Mouse (Mus musculus): Measurements from ENCODE around the gene Adgrl3. TPM values are rescaled to one million over a fixed set of nuclear protein-coding genes. Genes with fewer than 3 reads are reported as not detected.

Gene Adgrl3
- total and polyA plus RNA-seq, 2 experiments from 2014 or later: 1.7 to 7.3 TPM

GRCm38 (mm10) chr5:81301874-81302273, 281.9 kb downstream of the Adgrl3 start:
- H3K4me2 ChIP-seq (ENCODE audit: low read depth, low read length): no peak overlapping the region
- H3K9ac ChIP-seq (replicated peaks; ENCODE audit: low read depth, low read length): no peak overlapping the region
- no peak overlapping the region for H3K27ac ChIP-seq (ENCODE audit: low read depth)
- TF ChIP-seq CTCF (IDR thresholded peaks at IDR 0.05; ENCODE audit: low read depth) (no peak), EP300 (IDR thresholded peaks at IDR 0.05; ENCODE audit: low read depth) (no peak)
- no peak overlapping the region for H3K4me3 ChIP-seq (ENCODE audit: low read depth, low read length)
- no peaks in the 10 kb centered on the region for H3K27me3 ChIP-seq (ENCODE audit: control insufficient read depth, insufficient read depth, low read length)
- H3K4me1 ChIP-seq (ENCODE audit: control insufficient read depth, insufficient read depth): no peaks in the 10 kb centered on the region
- no peaks in the 10 kb centered on the region for H3K9me3 ChIP-seq (replicated peaks; ENCODE audit: control insufficient read depth, low read length)
- no peaks in the 10 kb centered on the region for H3K36me3 ChIP-seq (replicated peaks; ENCODE audit: control insufficient read depth, insufficient read depth, low read length)
- no peak for ATAC-seq (ENCODE audit: insufficient read depth, low read depth)
- no peak for DNase-seq (ENCODE audit: low spot score)

DNA sequence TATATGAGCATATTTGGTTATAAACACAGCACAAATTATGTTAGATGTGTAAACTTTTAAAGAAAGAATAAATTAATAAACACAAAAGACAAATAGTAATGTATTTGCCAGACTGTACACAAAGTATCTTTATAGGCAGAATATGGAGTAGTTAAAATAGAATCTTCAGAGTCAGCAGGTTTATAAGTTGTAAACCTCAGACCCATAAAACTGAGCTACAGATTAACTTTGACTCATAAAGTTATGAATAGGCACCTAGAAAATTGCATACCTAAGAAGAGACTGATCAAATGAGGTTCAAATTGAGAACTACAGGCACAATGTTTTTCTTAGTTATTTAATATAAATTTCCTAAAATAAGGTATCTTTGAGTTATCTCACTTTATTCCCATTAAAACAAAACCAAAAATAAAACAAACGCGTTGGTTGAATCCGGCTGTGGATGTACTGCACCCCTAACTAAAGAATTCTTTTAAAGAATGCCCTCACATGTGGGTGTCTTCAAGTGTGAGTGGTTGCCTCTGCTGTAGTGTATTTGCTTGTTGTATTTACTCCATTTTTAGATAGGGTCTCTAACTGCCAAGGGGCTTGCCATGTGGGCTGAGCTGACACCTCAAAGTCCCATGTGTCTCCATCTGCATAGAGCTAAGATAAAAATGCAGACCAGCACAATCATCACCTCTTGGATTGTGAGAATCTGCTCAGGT, 297.6 kb downstream of the Adgrl3 start:
- no peaks in the 10 kb centered on the region for H3K36me3 ChIP-seq (replicated peaks; ENCODE audit: control insufficient read depth, insufficient read depth, low read length)
- no peaks in the 10 kb centered on the region for H3K27me3 ChIP-seq (ENCODE audit: control insufficient read depth, insufficient read depth, low read length)
- 86% methylated on average over 3 of the region's 3 CpGs for WGBS
- H3K27ac ChIP-seq (ENCODE audit: low read depth): no peak overlapping the region
- H3K9me3 ChIP-seq (replicated peaks; ENCODE audit: control insufficient read depth, low read length): no peaks in the 10 kb centered on the region
- no peak overlapping the region for H3K4me2 ChIP-seq (ENCODE audit: low read depth, low read length)
- ATAC-seq (ENCODE audit: insufficient read depth, low read depth) (no peak), DNase-seq (ENCODE audit: low spot score) (no peak)
- TF ChIP-seq EP300 (IDR thresholded peaks at IDR 0.05; ENCODE audit: low read depth) (no peak), CTCF (IDR thresholded peaks at IDR 0.05; ENCODE audit: low read depth) (no peak)
- no peak overlapping the region for H3K4me3 ChIP-seq (ENCODE audit: low read depth, low read length)
- H3K4me1 ChIP-seq (ENCODE audit: control insufficient read depth, insufficient read depth): no peaks in the 10 kb centered on the region
- H3K9ac ChIP-seq (replicated peaks; ENCODE audit: low read depth, low read length): no peak overlapping the region

GRCm38 (mm10) chr5:81321276-81321934, 301.5 kb downstream of the Adgrl3 start:
- no peak overlapping the region for H3K27ac ChIP-seq (ENCODE audit: low read depth)
- H3K4me1 ChIP-seq (ENCODE audit: control insufficient read depth, insufficient read depth): no peaks in the 10 kb centered on the region
- 83% methylated on average over 2 of the region's 2 CpGs for WGBS
- ATAC-seq (ENCODE audit: insufficient read depth, low read depth): no peak
- H3K4me2 ChIP-seq (ENCODE audit: low read depth, low read length): no peak overlapping the region
- no peaks in the 10 kb centered on the region for H3K27me3 ChIP-seq (ENCODE audit: control insufficient read depth, insufficient read depth, low read length)
- TF ChIP-seq CTCF (IDR thresholded peaks at IDR 0.05; ENCODE audit: low read depth): no peak
- H3K9me3 ChIP-seq (replicated peaks; ENCODE audit: control insufficient read depth, low read length): no peaks in the 10 kb centered on the region
- no peak overlapping the region for H3K9ac ChIP-seq (replicated peaks; ENCODE audit: low read depth, low read length)
- H3K36me3 ChIP-seq (replicated peaks; ENCODE audit: control insufficient read depth, insufficient read depth, low read length): no peaks in the 10 kb centered on the region
- DNase-seq (ENCODE audit: low spot score): no peak
- H3K4me3 ChIP-seq (ENCODE audit: low read depth, low read length): no peak overlapping the region

- Histone ChIP-seq H3K27me3 (ENCODE audit: control insufficient read depth, insufficient read depth, low read length) (no peaks in the 10 kb centered on the region), H3K4me1 (ENCODE audit: control insufficient read depth, insufficient read depth) (no peaks in the 10 kb centered on the region), H3K9me3 (replicated peaks; ENCODE audit: control insufficient read depth, low read length) (no peaks in the 10 kb centered on the region), H3K27ac (ENCODE audit: low read depth) (no peak overlapping the region), H3K4me3 (ENCODE audit: low read depth, low read length) (no peak overlapping the region), H3K4me2 (ENCODE audit: low read depth, low read length) (no peak overlapping the region), H3K36me3 (replicated peaks; ENCODE audit: control insufficient read depth, insufficient read depth, low read length) (no peaks in the 10 kb centered on the region), H3K9ac (replicated peaks; ENCODE audit: low read depth, low read length) (no peak overlapping the region)
- 80% methylated on average over 4 of the region's 4 CpGs for WGBS
- ATAC-seq (ENCODE audit: insufficient read depth, low read depth): no peak
- no peak for TF ChIP-seq EP300 (IDR thresholded peaks at IDR 0.05; ENCODE audit: low read depth)
- no peak for DNase-seq (ENCODE audit: low spot score)
Observed at GRCm38 (mm10) chr5:81322064-81322463, 302.1 kb downstream of the Adgrl3 start.

GRCm38 (mm10) chr5:81326916-81327315, 307.0 kb downstream of the Adgrl3 start:
- Histone ChIP-seq H3K27me3 (ENCODE audit: control insufficient read depth, insufficient read depth, low read length) (no peaks in the 10 kb centered on the region), H3K4me3 (ENCODE audit: low read depth, low read length) (no peak overlapping the region), H3K9me3 (replicated peaks; ENCODE audit: control insufficient read depth, low read length) (no peaks in the 10 kb centered on the region), H3K36me3 (replicated peaks; ENCODE audit: control insufficient read depth, insufficient read depth, low read length) (no peaks in the 10 kb centered on the region), H3K27ac (ENCODE audit: low read depth) (no peak overlapping the region), H3K4me2 (ENCODE audit: low read depth, low read length) (no peak overlapping the region), H3K4me1 (ENCODE audit: control insufficient read depth, insufficient read depth) (no peaks in the 10 kb centered on the region), H3K9ac (replicated peaks; ENCODE audit: low read depth, low read length) (no peak overlapping the region)
- ATAC-seq (ENCODE audit: insufficient read depth, low read depth) (no peak), DNase-seq (ENCODE audit: low spot score) (no peak)
- no peak for TF ChIP-seq EP300 (IDR thresholded peaks at IDR 0.05; ENCODE audit: low read depth)
- WGBS: 62% methylated on average over 4 of the region's 4 CpGs

GRCm38 (mm10) chr5:81327392-81327791, 307.5 kb downstream of the Adgrl3 start:
- DNase-seq (ENCODE audit: low spot score): no peak
- no peaks in the 10 kb centered on the region for H3K36me3 ChIP-seq (replicated peaks; ENCODE audit: control insufficient read depth, insufficient read depth, low read length)
- no peak overlapping the region for H3K27ac ChIP-seq (ENCODE audit: low read depth)
- no peaks in the 10 kb centered on the region for H3K9me3 ChIP-seq (replicated peaks; ENCODE audit: control insufficient read depth, low read length)
- no peak overlapping the region for H3K4me3 ChIP-seq (ENCODE audit: low read depth, low read length)
- no peak for ATAC-seq (ENCODE audit: insufficient read depth, low read depth)
- no peaks in the 10 kb centered on the region for H3K27me3 ChIP-seq (ENCODE audit: control insufficient read depth, insufficient read depth, low read length)
- H3K9ac ChIP-seq (replicated peaks; ENCODE audit: low read depth, low read length): no peak overlapping the region
- no peak for TF ChIP-seq EP300 (IDR thresholded peaks at IDR 0.05; ENCODE audit: low read depth)
- TF ChIP-seq CTCF (IDR thresholded peaks at IDR 0.05; ENCODE audit: low read depth): no peak
- no peak overlapping the region for H3K4me2 ChIP-seq (ENCODE audit: low read depth, low read length)
- no peaks in the 10 kb centered on the region for H3K4me1 ChIP-seq (ENCODE audit: control insufficient read depth, insufficient read depth)
- WGBS: 70% methylated on average over 1 of the region's 1 CpGs

Measured in heart, postnatal 0 days (tissue).